Mouse (Mus musculus) embryonic facial prominence, embryonic 13.5 days (tissue): ENCODE results near the gene Kctd7. TPM values are rescaled to one million over a fixed set of nuclear protein-coding genes. Genes with fewer than 3 reads are reported as not detected.

ENCODE experiments used
- ATAC-seq: fragments of 200-750 bp; cut with Nextera tagmentation; 2 replicates; pipeline ENCODE4 v1.8.0; 2017; ENCODE audit warnings: low read depth; ENCODE audit not compliant: insufficient number of reproducible peaks, insufficient read depth, low FRiP score, low TSS enrichment
- H3K27ac ChIP-seq: fragments of 300-500 bp; sonication (generic); 2 replicates; pipeline ENCODE4 v1.5.1; 2015; ENCODE audit warnings: moderate library complexity, mild to moderate bottlenecking, inconsistent platforms
- H3K27me3 ChIP-seq: fragments of 300-500 bp; sonication (generic); 2 replicates; pipeline ENCODE4 v1.6.1; 2015; ENCODE audit warnings: mild to moderate bottlenecking, inconsistent platforms
- H3K36me3 ChIP-seq: fragments of 300-500 bp; sonication (generic); 2 replicates; pipeline ENCODE4 v1.6.1; 2015; ENCODE audit warnings: mild to moderate bottlenecking, inconsistent platforms
- H3K4me1 ChIP-seq: fragments of 300-500 bp; sonication (generic); 2 replicates; pipeline ENCODE4 v1.6.1; 2015; ENCODE audit warnings: inconsistent platforms
- H3K4me2 ChIP-seq: fragments of 300-500 bp; sonication (generic); 2 replicates; pipeline ENCODE4 v1.6.1; 2015; ENCODE audit warnings: moderate library complexity, mild to moderate bottlenecking, inconsistent platforms
- H3K4me3 ChIP-seq: fragments of 300-500 bp; sonication (generic); 2 replicates; pipeline ENCODE4 v1.5.1; 2015; ENCODE audit warnings: mild to moderate bottlenecking, inconsistent platforms
- H3K9ac ChIP-seq: fragments of 300-500 bp; sonication (generic); 2 replicates; pipeline ENCODE4 v1.6.1; 2015; ENCODE audit warnings: mild to moderate bottlenecking, inconsistent platforms
- H3K9me3 ChIP-seq: fragments of 300-500 bp; sonication (generic); 2 replicates; pipeline ENCODE4 v1.6.1; 2016; ENCODE audit warnings: inconsistent platforms
- WGBS: fragments of 180-500 bp; shearing (Covaris S2); methylation state at CpG from one replicate; pipeline ENCODE4 v1.1.7; 2015; ENCODE audit warnings: mixed read lengths; 5-methylcytosine and 5-hydroxymethylcytosine counted together
- polyA plus RNA-seq: library from polyadenylated mRNA; unstranded; fragments of >200 nt; fragmentation: Nextera tagmentation; extraction: Ambion mirVana; gene quantifications from 2 replicates; pipeline ENCODE4 v1.2.1, GENCODE M21; 2015

Gene Kctd7
- polyA plus RNA-seq, 1 experiment from 2014 or later = 6.1 TPM

DNA sequence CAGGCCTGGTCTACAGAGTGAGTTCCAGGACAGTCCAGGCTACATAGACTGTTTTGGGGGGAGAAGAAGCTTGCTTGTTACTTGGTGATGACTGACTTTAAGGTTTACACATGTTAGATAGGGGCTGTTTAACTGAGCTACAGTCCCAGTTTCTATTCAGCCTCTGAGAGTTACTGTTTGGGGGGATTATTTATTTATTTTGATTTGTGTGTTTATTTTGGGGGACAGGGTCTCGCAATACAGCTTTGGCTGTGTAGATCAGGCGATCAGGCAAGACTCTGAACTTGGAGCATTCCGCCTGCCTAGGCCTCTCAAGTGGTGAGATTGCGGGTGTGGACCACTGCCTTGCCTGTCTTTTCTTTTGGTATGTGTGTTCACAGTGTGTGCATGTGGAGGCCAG, 28.4 kb downstream of the Kctd7 start:
- peaks cover 21% of the 10 kb centered on the region for H3K4me1 ChIP-seq
- no peak overlapping the region for H3K27ac ChIP-seq
- WGBS = 93% methylated on average over 4 of the region's 4 CpGs
- peak overlapping the region; percentile 96 for H3K4me3 ChIP-seq
- no peak overlapping the region for H3K9ac ChIP-seq
- H3K9me3 ChIP-seq = no peaks in the 10 kb centered on the region
- no peak for ATAC-seq
- peak overlapping the region; percentile 83 for H3K4me2 ChIP-seq
- no peaks in the 10 kb centered on the region for H3K27me3 ChIP-seq
- no peaks in the 10 kb centered on the region for H3K36me3 ChIP-seq

DNA sequence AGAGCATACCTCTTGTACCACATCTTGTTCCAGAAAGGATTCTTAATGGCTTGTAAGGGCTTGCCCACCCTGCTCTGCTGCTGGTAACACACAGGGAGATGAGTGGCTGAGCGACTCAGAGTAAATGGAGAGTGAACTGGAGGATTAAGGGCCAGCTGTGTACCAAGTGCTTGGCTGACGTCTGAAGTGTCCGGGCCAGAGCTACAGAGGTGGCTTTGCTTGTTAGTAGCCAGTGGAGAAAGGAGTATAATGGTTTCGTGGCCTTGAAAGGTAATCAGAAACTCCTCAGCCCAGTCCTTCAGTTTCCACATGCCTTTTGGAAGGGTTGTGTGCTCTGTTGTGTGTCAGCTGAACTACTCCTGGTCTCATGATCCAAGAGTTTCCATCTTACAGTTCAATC, 33.2 kb downstream of the Kctd7 start:
- ATAC-seq = no peak
- Histone ChIP-seq H3K27me3 (no peaks in the 10 kb centered on the region), H3K36me3 (no peaks in the 10 kb centered on the region), H3K9me3 (no peaks in the 10 kb centered on the region), H3K27ac (peak overlapping the region; percentile 56), H3K4me2 (no peak overlapping the region), H3K9ac (no peak overlapping the region), H3K4me3 (no peak overlapping the region), H3K4me1 (peaks cover 11% of the 10 kb centered on the region)
- 53% methylated on average over 4 of the region's 4 CpGs for WGBS

DNA sequence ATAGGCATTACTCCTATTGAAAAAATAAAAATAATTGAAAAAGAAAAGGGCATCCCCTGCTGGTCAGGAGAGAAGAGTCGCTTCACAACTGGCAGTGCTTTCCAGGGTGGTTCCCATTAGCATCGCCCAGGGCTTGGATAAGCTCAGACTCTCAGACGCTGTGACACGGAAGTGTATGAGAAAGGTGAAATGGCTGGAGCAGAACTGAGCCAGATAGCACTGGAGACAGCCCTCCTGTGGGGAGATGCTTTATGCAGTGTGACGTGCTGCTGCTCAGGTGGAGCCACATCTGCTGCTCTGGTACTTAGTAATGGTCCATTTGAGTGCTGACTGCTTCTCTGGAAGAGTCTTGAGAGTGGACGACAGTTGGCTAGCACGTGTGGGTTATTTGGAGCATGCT, 35.7 kb downstream of the Kctd7 start:
- ATAC-seq = no peak
- 66% methylated on average over 7 of the region's 7 CpGs for WGBS

DNA sequence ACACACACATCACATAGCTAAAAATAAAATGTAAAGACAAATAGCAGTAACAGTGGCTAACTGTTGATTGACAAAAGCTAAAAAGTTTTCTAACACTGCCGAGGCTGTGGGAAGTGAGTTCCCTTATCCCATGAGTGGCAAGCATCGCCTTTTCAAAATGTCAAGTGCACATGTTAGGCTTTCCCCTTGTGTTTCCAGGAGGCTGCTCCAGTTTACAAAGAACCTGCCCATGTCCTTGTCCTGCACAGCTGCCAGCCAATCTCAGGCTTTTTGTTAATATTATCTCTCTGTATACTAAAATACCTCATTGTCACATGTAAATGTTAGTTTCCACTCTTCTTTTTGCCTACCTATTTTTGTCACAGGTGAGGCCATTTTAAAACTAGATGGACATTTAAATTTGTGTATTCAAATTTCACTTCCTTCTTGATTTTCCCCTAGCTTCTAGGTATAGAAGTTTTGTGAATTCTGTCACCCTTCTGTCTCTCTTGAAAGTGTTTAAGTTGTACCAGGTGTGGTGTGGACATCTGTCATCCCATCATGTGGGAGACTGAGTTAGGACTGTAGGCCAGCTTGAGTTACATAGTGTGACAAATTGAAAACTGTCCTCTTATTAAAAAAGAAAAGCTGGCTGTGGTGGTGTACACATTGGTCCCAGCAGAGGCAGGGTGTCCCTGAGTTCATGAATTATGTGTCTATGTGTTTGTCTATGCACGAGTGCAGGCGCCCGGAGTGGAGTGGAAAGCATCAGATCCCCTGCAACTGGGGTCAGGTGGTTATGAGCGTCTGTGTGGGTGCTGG, 37.3 kb downstream of the Kctd7 start:
- Histone ChIP-seq H3K36me3 (no peaks in the 10 kb centered on the region), H3K27ac (no peak overlapping the region), H3K27me3 (no peaks in the 10 kb centered on the region), H3K4me3 (no peak overlapping the region), H3K4me2 (no peak overlapping the region), H3K4me1 (peaks cover 8% of the 10 kb centered on the region), H3K9me3 (no peaks in the 10 kb centered on the region), H3K9ac (no peak overlapping the region)
- WGBS = 81% methylated on average over 6 of the region's 6 CpGs
- ATAC-seq = no peak

More for the DNA sequence above, 35.7 kb downstream of the Kctd7 start:
- Histone ChIP-seq H3K27ac (no peak overlapping the region), H3K4me1 (peaks cover 4% of the 10 kb centered on the region), H3K4me3 (no peak overlapping the region), H3K27me3 (no peaks in the 10 kb centered on the region), H3K9me3 (no peaks in the 10 kb centered on the region), H3K9ac (no peak overlapping the region), H3K36me3 (no peaks in the 10 kb centered on the region), H3K4me2 (no peak overlapping the region)

DNA sequence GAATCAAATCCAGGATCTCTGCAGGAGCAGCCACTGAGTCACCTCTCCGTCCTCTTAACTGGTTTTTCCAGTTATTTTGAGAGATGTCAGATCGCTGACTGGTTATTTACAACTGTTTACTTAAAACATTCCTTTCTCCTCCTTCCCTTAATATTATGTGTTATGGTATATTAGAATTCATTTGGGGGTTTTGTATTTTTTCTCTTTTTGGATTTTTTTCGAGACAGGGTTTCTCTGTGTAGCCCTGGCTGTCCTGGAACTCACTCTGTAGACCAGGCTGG, 37.8 kb downstream of the Kctd7 start:
- Histone ChIP-seq H3K27ac (no peak overlapping the region), H3K4me3 (no peak overlapping the region), H3K9ac (no peak overlapping the region), H3K36me3 (peaks cover 2% of the 10 kb centered on the region), H3K9me3 (no peaks in the 10 kb centered on the region), H3K4me2 (no peak overlapping the region), H3K27me3 (no peaks in the 10 kb centered on the region), H3K4me1 (peaks cover 8% of the 10 kb centered on the region)
- 84% methylated on average over 3 of the region's 3 CpGs for WGBS
- ATAC-seq = no peak

DNA sequence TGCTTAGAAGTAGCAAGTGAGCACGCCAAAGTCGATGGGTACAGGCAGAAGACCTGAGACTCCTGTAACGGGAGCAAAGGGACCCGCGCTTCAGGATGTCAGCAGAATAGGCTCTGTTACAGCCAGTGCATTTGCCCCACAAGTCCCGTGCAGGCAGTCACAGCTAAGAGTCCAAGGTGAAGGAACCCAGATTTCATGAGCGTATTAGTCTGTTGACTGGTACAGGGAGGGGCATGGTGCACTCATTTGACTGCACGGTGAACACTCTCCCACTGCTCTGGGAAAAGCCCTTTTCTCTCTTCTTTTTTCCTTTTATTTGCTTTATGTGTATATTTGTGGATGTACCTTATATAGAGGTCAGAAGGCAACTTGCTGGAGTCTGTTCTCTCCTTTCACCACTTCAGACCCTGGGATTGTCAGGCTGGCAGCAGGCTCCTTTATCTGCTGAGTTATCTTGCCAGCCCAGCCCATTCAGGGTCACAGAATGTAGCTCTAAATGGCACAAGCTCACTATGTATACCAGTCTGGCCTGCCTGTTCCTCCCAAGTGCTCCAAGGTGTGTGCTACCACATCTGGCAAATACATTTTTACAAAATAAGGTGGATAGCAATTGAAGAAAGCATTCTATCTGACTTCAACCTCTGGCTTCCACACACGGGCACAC, 39.7 kb downstream of the Kctd7 start:
- peaks cover 19% of the 10 kb centered on the region for H3K36me3 ChIP-seq
- no peak for ATAC-seq
- 89% methylated on average over 9 of the region's 9 CpGs for WGBS

DNA sequence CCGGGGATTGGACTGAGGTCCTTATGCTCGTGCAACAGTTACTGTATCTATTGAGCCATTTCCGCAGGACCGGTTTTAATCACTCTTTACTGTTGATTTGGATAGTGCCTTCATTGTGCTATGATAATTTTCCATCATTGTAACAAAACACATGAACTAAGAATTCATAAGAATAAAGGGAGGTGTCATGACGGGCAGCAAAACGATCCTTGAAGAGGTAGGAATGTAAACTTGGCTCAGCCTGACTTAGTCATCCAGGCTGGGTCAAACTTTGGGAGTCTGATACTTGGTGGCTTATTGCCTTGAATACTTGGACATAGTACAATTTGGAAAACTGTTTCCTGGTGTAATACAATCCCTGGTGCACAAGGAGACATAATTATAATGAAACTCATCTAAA, 40.7 kb downstream of the Kctd7 start:
- H3K4me2 ChIP-seq = no peak overlapping the region
- H3K9me3 ChIP-seq = no peaks in the 10 kb centered on the region
- H3K27me3 ChIP-seq = no peaks in the 10 kb centered on the region
- peaks cover 4% of the 10 kb centered on the region; the same call in 1 of the 2 replicates for H3K4me1 ChIP-seq
- no peak overlapping the region for H3K9ac ChIP-seq
- H3K36me3 ChIP-seq = peaks cover 28% of the 10 kb centered on the region
- no peak overlapping the region for H3K4me3 ChIP-seq
- no peak overlapping the region for H3K27ac ChIP-seq
- ATAC-seq = no peak
- 87% methylated on average over 6 of the region's 6 CpGs for WGBS

More for the DNA sequence above, 39.7 kb downstream of the Kctd7 start:
- Histone ChIP-seq H3K4me1 (peaks cover 4% of the 10 kb centered on the region; the same call in 1 of the 2 replicates), H3K9ac (no peak overlapping the region), H3K27ac (no peak overlapping the region), H3K4me3 (no peak overlapping the region), H3K9me3 (no peaks in the 10 kb centered on the region), H3K4me2 (no peak overlapping the region), H3K27me3 (no peaks in the 10 kb centered on the region)

DNA sequence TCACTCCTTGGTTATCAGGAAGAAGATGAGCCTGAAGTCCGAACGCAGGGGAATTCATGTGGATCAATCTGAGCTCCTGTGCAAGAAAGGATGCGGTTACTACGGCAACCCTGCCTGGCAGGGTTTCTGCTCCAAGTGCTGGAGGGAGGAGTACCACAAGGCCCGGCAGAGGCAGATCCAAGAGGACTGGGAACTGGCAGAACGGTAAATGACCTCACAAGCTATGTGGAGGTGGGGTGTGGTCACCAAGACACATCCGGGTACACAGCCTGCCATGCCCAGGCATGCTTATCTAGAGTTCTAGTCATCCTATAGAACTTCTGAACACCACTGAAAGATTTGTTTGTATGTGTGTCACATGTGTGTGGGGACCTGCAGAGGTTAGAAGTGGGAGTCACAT, 42.7 kb downstream of the Kctd7 start:
- 66% methylated on average over 7 of the region's 7 CpGs for WGBS
- H3K27ac ChIP-seq = no peak overlapping the region
- no peak overlapping the region for H3K9ac ChIP-seq
- peaks cover 47% of the 10 kb centered on the region for H3K36me3 ChIP-seq
- ATAC-seq = no peak
- no peak overlapping the region for H3K4me2 ChIP-seq
- H3K4me1 ChIP-seq = 0 out of 2 replicates have a peak, but pooled peaks cover 4% of the 10 kb centered on the region
- no peaks in the 10 kb centered on the region for H3K27me3 ChIP-seq
- H3K9me3 ChIP-seq = no peaks in the 10 kb centered on the region
- H3K4me3 ChIP-seq = no peak overlapping the region

DNA sequence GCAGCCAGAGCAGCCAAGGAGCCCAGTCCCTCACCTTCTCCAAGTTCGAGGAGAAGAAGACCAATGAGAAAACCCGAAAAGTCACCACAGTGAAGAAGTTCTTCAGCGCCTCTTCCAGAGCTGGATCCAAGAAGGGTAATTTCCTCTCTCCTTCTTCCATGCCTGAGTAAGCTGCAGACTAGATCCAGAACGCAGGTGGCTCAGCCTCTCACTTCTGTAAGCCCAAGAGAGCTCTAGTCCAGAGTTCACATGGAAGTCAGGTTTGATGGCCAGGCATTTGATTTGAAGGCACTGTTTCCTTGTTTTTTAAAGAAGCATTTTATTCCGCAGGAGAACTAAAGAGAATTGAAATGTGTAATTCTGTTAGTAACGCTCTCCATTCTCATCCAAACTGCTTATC, 46.2 kb downstream of the Kctd7 start:
- Histone ChIP-seq H3K9ac (no peak overlapping the region), H3K27me3 (no peaks in the 10 kb centered on the region), H3K4me1 (no peaks in the 10 kb centered on the region), H3K36me3 (peaks cover 72% of the 10 kb centered on the region), H3K4me2 (no peak overlapping the region), H3K4me3 (no peak overlapping the region), H3K9me3 (no peaks in the 10 kb centered on the region), H3K27ac (no peak overlapping the region)
- WGBS = 91% methylated on average over 6 of the region's 6 CpGs
- no peak for ATAC-seq

DNA sequence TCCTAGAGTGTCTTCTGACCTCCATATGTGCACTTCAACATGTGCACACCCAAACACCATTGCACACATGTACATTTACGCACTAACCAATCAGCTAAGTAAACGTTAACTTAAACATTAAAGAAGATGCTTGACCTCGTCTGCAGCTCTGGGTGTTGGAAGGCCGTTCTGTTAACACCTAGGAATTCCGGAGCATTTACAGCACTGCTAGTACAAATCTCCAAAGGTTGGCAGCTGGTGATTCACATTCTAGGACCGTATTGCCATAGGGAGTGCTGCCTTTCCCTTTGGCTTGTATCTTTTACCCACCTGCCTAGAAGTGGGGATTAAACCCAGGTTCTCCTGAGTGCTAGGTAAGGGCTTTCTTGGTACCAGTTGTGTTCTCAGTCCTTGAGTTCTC, 47.2 kb downstream of the Kctd7 start:
- H3K9me3 ChIP-seq = no peaks in the 10 kb centered on the region
- H3K4me3 ChIP-seq = no peak overlapping the region
- no peak for ATAC-seq
- 89% methylated on average over 6 of the region's 6 CpGs for WGBS
- H3K4me2 ChIP-seq = no peak overlapping the region
- H3K4me1 ChIP-seq = no peaks in the 10 kb centered on the region
- H3K27ac ChIP-seq = no peak overlapping the region
- peaks cover 72% of the 10 kb centered on the region for H3K36me3 ChIP-seq
- H3K9ac ChIP-seq = no peak overlapping the region
- H3K27me3 ChIP-seq = no peaks in the 10 kb centered on the region

DNA sequence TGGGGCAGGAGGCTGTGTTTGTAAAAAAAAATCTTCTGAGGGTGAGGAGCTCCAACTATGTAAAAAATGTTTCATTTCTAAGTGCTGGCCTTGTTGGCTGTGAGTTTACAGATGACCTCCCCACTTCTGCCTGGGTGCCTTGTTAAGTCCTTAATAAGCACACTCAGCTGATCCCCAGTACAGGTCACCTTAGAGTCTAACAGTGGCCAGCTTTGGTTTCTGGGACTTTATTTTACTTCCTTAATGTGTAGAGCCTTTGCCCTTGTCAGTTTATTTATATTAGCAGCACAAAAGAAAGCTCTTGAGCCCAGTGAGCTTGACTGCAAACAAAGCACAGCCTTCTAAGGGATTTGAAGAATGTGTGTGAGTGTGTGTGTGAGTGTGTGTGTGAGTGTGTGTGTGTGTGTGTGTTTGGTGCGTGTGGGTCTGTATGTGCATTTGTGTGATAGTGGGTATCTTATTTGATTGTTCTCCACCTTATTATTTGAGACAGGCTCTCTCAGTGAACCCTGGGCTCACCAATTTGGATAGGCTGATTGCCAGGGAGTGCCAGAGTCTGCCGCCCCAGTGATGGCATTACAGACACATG, 47.8 kb downstream of the Kctd7 start:
- H3K36me3 ChIP-seq = peaks cover 74% of the 10 kb centered on the region
- no peak overlapping the region for H3K27ac ChIP-seq
- no peak overlapping the region for H3K4me2 ChIP-seq
- ATAC-seq = no peak
- H3K4me3 ChIP-seq = no peak overlapping the region
- no peaks in the 10 kb centered on the region for H3K9me3 ChIP-seq
- H3K9ac ChIP-seq = no peak overlapping the region
- WGBS = 67% methylated on average over 2 of the region's 2 CpGs
- no peaks in the 10 kb centered on the region for H3K27me3 ChIP-seq
- no peaks in the 10 kb centered on the region for H3K4me1 ChIP-seq

DNA sequence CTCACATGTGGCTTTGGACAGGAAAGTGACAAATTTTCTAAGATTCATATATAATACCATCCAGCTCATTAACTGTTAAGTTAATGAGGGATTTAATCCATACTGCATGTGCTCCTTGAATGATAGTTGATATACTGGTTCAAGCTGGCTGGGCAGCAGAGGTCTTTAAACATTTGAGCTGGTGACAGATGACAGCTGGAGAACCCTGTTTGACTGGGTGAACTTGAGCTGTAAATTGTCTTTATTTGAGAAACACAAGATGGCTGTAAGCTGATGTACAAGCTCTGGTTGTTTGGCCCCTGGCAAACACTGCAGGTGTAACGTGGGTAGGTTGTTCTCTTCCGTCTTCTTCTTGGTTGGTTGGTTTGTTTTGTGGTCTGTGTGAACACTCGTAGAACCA, 49.1 kb downstream of the Kctd7 start:
- H3K36me3 ChIP-seq = peaks cover 75% of the 10 kb centered on the region
- H3K4me3 ChIP-seq = no peak overlapping the region
- H3K27me3 ChIP-seq = no peaks in the 10 kb centered on the region
- no peaks in the 10 kb centered on the region for H3K4me1 ChIP-seq
- ATAC-seq = no peak
- H3K9me3 ChIP-seq = no peaks in the 10 kb centered on the region
- H3K9ac ChIP-seq = no peak overlapping the region
- 81% methylated on average over 3 of the region's 3 CpGs for WGBS
- no peak overlapping the region for H3K27ac ChIP-seq
- H3K4me2 ChIP-seq = no peak overlapping the region
